Mouse (Mus musculus) naive thymus-derived CD4-positive, alpha-beta T cell, adult 2 months (primary cell): ENCODE measurements around the gene Setd2.

Source experiments
- DNase-seq: peaks from one replicate; pipeline ENCODE4 v3.0.0-alpha.2; 2011; ENCODE audit warnings: low read depth

Setd2 gene

DNA sequence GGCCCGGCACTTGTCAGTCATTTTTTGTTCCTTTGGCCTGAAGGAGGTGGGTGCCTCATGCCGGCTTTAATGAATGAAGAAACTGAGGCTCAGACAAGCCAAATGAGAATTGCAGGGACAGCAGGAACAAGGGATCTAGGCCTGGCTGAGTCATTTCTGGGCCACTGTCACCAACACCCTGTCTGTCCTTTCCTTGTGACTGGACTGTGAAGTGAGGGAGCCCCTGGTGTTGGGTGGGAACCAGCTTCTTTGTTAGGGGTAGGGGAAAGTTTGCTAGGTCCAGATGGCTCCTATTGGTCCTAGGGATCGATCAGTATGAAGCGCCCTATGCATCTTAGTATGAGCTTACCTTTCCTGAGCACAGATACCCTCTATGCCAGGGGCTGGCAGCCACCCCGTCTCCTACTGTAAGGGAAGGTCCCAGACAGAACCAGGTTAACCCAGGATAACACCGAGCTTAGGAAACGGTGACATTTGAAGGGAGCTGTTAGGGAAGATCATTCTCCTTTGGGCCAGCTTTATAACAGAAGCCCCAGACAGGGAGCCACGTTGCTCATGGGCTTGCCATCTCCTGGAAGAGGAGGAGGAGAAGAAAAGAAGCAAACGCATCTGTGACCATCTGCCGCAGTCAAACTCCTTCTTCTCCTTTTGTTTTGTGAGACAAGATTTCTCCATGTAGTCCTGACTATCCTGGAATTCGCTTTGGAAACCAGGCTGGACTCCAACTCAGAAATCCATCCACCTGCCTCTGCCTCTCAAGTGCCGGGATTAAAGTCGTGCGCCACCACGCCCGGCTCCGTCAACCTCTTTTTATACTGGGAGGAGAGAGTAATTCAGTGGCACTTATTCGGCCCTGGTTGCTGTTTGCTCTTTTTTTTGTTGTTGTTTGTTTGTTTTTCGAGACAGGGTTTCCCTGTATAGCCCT, 122.6 kb downstream of the Setd2 start:
- DNase-seq: no peak

DNA sequence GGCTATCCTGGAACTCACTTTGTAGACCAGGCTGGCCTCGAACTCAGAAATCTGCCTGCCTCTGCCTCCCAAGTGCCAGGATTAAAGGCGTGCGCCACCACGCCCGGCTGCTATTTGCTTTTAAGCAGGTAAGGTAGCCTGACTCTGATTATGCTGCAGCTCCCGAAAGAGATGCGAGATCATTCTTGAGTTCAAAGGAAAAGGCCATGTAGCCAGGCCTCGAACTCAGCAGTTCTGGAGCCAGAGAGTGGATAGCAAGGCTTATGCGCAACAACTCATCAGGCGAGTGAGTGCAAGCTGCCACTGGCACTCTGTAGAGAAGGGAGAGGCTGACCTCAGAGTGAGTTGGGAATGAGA, 123.2 kb downstream of the Setd2 start:
- no peak for DNase-seq

DNA sequence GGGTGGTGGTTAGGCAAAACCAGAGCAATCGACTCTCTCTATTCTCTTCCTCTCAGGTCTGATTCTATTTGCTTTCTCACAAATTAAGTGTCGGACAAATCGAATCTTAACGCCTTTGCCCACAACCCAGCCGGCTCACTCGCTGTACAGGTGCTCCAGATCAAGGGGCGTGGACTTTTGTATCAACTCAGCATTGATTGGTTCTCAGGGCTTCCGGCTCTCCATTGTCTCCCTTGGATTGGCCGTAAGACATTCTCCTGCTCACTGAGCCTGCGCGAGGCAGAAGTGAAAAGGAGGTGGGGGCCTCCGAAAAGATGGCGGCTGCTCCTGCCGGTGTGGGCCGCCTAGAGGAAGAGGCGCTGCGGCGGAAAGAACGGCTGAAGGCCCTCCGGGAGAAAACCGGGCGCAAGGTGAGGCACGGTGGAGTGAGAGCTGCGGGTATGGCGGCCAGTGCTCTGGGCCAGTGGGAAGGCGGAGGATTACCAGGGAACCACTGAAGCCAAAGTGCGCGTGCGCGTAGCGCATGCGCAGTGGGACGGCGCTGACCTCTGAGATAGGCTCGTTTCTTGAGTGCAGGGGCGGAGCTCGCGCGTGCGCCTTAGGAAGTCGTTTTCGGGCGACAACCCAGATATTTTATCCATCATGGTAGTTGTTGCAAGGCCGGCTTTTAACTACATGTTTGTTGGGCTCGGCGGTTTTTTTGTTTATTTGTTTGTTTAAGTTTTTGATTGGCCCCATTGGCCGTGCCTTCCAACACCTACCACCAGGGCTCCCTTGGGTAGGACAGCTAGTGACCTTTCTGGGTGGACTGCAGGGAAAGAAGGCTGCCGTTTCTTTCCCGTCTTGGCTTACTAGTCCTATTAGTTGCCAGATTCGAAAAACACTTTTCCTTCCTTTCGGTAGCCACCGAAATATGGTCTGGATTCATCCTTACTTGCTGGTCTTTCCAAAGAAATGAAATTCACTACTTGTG, 124.1 kb downstream of the Setd2 start, which contains the start of gene Ccdc12:
TSS of gene Ccdc12 (plus strand) at position 255 of the 973 bp plus-strand sequence.
- peak; percentile 98 for DNase-seq

DNA sequence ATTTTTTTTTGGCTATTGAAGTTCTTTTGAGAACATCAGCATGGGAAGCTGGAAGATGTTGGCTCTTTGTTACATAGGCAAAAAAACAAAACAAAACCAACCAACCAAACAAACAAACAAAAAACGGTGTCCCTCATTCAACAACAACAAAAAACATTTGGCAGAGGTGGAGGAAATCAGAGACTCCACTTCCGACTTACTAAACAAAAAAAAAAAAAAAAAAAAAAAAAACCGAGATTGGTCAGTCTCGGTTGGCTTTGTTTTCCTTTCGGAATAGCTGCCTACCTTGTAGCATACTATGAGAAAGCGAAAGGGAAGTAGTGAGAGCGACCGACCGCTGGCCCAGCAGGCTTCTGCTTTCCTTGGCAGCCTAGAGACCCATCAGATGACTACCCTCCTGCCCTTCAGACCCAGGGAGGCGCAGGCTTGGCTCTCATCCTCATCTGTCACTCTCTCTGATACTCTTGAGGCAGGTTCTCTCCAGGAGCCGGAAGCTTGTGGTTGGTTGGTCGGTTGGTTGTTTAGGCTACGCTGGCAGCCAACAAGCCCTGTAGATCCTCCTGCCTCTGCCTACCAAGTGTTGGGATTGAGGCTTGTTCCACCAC, 125.2 kb downstream of the Setd2 start:
- peak; percentile 69 for DNase-seq

DNA sequence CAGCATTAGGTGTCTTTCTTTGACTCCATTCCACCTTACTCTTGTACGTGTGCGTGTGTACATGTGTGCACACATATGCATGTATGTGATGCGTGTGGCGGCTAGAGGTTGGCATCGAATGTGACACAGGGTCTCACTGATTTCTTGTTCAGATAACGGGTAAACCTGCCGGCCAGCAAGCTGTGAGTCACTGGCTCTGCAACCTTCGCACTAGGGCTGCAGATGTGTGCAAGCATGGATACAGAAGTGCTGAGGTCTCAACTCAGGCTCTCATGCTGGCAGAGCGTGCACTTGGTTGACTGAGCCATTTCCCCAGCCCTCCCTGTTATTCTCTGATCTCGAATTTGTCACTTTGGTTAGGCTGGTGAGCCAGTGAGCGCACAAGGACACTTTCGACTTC, 127.1 kb downstream of the Setd2 start:
- DNase-seq: no peak

- DNase-seq: no peak
Observed at GRCm38 (mm10) chr9:110660208-110660607, 127.8 kb downstream of the Setd2 start.

- no peak for DNase-seq
Observed at GRCm38 (mm10) chr9:110660856-110661612, 128.6 kb downstream of the Setd2 start.

- DNase-seq: no peak
Observed at GRCm38 (mm10) chr9:110662844-110663243, 130.4 kb downstream of the Setd2 start.

- DNase-seq: no peak
Observed at GRCm38 (mm10) chr9:110665912-110666311, 133.5 kb downstream of the Setd2 start.

DNA sequence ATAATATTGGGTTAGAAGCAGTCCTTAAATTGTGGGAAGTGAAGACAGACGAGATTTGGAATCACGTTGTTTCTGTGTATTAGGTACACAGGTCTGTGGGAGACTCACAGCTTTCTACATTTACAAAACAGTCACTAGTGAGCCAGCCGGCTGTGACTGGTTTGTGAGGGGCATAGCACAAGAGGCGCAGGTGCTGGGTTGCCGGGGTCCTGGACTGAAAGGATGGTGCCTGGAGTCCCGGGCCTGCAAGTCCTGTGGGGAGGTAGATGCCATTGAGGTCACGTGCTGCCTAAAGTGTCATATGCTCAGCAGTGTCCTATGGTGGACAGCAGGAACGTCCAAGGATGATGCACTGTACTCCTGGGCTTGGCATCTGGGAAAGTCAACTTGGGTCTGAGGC, 134.0 kb downstream of the Setd2 start:
- DNase-seq: no peak

GRCm38 (mm10) chr9:110667219-110667836, 134.9 kb downstream of the Setd2 start:
- DNase-seq: no peak
